Mouse (Mus musculus) forebrain, embryonic 16.5 days (tissue): Measurements from ENCODE around the gene Susd1. TPM values are rescaled to one million over a fixed set of nuclear protein-coding genes. Genes with fewer than 3 reads are reported as not detected.
A peak's percentile ranks its signal among the peaks of the same experiment; 100 is the strongest.

Experiments
- ATAC-seq: fragments of 200-750 bp; cut with Nextera tagmentation; 2 replicates; pipeline ENCODE4 v1.8.0; 2017; ENCODE audit warnings: mild to moderate bottlenecking, moderate library complexity
- H3K27ac ChIP-seq: fragments of 300-500 bp; sonication (generic); 2 replicates; pipeline ENCODE4 v1.5.1; 2014; ENCODE audit warnings: low read length, control low read depth
- H3K27me3 ChIP-seq: fragments of 300-500 bp; sonication (generic); replicated peaks from 2 replicates; pipeline ENCODE4 v1.6.1; 2014; ENCODE audit warnings: low read length; ENCODE audit not compliant: control insufficient read depth, insufficient read depth
- H3K36me3 ChIP-seq: fragments of 300-500 bp; sonication (generic); 2 replicates; pipeline ENCODE4 v1.6.1; 2014; ENCODE audit not compliant: control insufficient read depth, insufficient read depth
- H3K4me1 ChIP-seq: fragments of 300-500 bp; sonication (generic); replicated peaks from 2 replicates; pipeline ENCODE4 v1.6.1; 2014; ENCODE audit warnings: low read length; ENCODE audit not compliant: control insufficient read depth, insufficient read depth
- H3K4me2 ChIP-seq: fragments of 300-500 bp; sonication (generic); 2 replicates; pipeline ENCODE4 v1.6.1; 2014; ENCODE audit warnings: mild to moderate bottlenecking, low read length, control low read depth
- H3K4me3 ChIP-seq: fragments of 300-500 bp; sonication (generic); replicated peaks from 2 replicates; pipeline ENCODE4 v1.5.1; 2014; ENCODE audit warnings: mild to moderate bottlenecking, low read length, control low read depth
- H3K9ac ChIP-seq: fragments of 300-500 bp; sonication (generic); replicated peaks from 2 replicates; pipeline ENCODE4 v1.6.1; 2014; ENCODE audit warnings: low read depth, low read length, control low read depth
- H3K9me3 ChIP-seq: fragments of 300-500 bp; sonication (generic); 2 replicates; pipeline ENCODE4 v1.6.1; 2016; ENCODE audit warnings: low read length; ENCODE audit not compliant: control insufficient read depth
- WGBS: fragments of 180-500 bp; shearing (Covaris S2); extraction: QIAGEN DNeasy Blood & Tissue Kit; methylation state at CpG from one replicate; pipeline ENCODE4 v1.1.7; 2014; 5-methylcytosine and 5-hydroxymethylcytosine counted together
- polyA plus RNA-seq: library from polyadenylated mRNA; unstranded; fragments of >200 nt; fragmentation: Nextera tagmentation; extraction: Ambion mirVana; gene quantifications from 2 replicates; pipeline ENCODE4 v1.2.1, GENCODE M21; 2015

The Susd1 gene
- polyA plus RNA-seq, 1 experiment from 2014 or later = 1.8 TPM

- no peak for ATAC-seq
- Histone ChIP-seq H3K4me3 (no peak overlapping the region), H3K4me2 (no peak overlapping the region), H3K27me3 (no peaks in the 10 kb centered on the region), H3K36me3 (no peaks in the 10 kb centered on the region), H3K9me3 (no peaks in the 10 kb centered on the region), H3K4me1 (peaks cover 19% of the 10 kb centered on the region), H3K9ac (no peak overlapping the region), H3K27ac (no peak overlapping the region)
- 56% methylated on average over 7 of the region's 7 CpGs for WGBS
Observed at GRCm38 (mm10) chr4:59335101-59335500, 103.3 kb downstream of the Susd1 start.

- Histone ChIP-seq H3K9me3 (no peaks in the 10 kb centered on the region), H3K4me1 (peaks cover 19% of the 10 kb centered on the region), H3K4me3 (no peak overlapping the region), H3K36me3 (no peaks in the 10 kb centered on the region), H3K4me2 (no peak overlapping the region), H3K27me3 (no peaks in the 10 kb centered on the region), H3K27ac (no peak overlapping the region), H3K9ac (no peak overlapping the region)
- WGBS = 89% methylated on average over 4 of the region's 4 CpGs
- no peak for ATAC-seq
Observed at GRCm38 (mm10) chr4:59334236-59334635, 104.2 kb downstream of the Susd1 start.

- no peak for ATAC-seq
- H3K4me2 ChIP-seq = no peak overlapping the region
- no peaks in the 10 kb centered on the region for H3K36me3 ChIP-seq
- H3K9ac ChIP-seq = no peak overlapping the region
- H3K4me1 ChIP-seq = peaks cover 19% of the 10 kb centered on the region
- H3K9me3 ChIP-seq = no peaks in the 10 kb centered on the region
- H3K4me3 ChIP-seq = no peak overlapping the region
- H3K27ac ChIP-seq = no peak overlapping the region
- 96% methylated on average over 14 of the region's 14 CpGs for WGBS
- H3K27me3 ChIP-seq = no peaks in the 10 kb centered on the region
Observed at GRCm38 (mm10) chr4:59333424-59333895, 105.0 kb downstream of the Susd1 start.

- Histone ChIP-seq H3K4me1 (peaks cover 19% of the 10 kb centered on the region), H3K4me2 (no peak overlapping the region), H3K36me3 (no peaks in the 10 kb centered on the region), H3K4me3 (no peak overlapping the region), H3K27me3 (no peaks in the 10 kb centered on the region), H3K9ac (no peak overlapping the region), H3K27ac (no peak overlapping the region), H3K9me3 (no peaks in the 10 kb centered on the region)
- WGBS = 94% methylated on average over 9 of the region's 9 CpGs
- no peak for ATAC-seq
Observed at GRCm38 (mm10) chr4:59332691-59333423, 105.6 kb downstream of the Susd1 start.

GRCm38 (mm10) chr4:59332089-59332488, 106.3 kb downstream of the Susd1 start:
- Histone ChIP-seq H3K27ac (no peak overlapping the region), H3K9me3 (no peaks in the 10 kb centered on the region), H3K36me3 (no peaks in the 10 kb centered on the region), H3K4me1 (peaks cover 19% of the 10 kb centered on the region), H3K27me3 (no peaks in the 10 kb centered on the region), H3K4me2 (no peak overlapping the region), H3K4me3 (no peak overlapping the region), H3K9ac (no peak overlapping the region)
- ATAC-seq = no peak
- WGBS = 71% methylated on average over 5 of the region's 5 CpGs

- WGBS = 47% methylated on average over 9 of the region's 9 CpGs
- Histone ChIP-seq H3K4me1 (peaks cover 17% of the 10 kb centered on the region), H3K4me3 (no peak overlapping the region), H3K27ac (no peak overlapping the region), H3K36me3 (no peaks in the 10 kb centered on the region), H3K9ac (no peak overlapping the region), H3K27me3 (no peaks in the 10 kb centered on the region), H3K4me2 (no peak overlapping the region), H3K9me3 (no peaks in the 10 kb centered on the region)
- ATAC-seq = 0 out of 2 replicates have a peak, but pooled peaks have one; percentile 14
Observed at GRCm38 (mm10) chr4:59331633-59332032, 106.8 kb downstream of the Susd1 start.

- H3K27me3 ChIP-seq = no peaks in the 10 kb centered on the region
- no peak overlapping the region for H3K27ac ChIP-seq
- H3K4me2 ChIP-seq = no peak overlapping the region
- no peak overlapping the region for H3K9ac ChIP-seq
- no peak overlapping the region for H3K4me3 ChIP-seq
- peaks cover 13% of the 10 kb centered on the region for H3K4me1 ChIP-seq
- 18% methylated on average over 10 of the region's 10 CpGs for WGBS
- H3K9me3 ChIP-seq = no peaks in the 10 kb centered on the region
- no peak for ATAC-seq
- no peaks in the 10 kb centered on the region for H3K36me3 ChIP-seq
Observed at GRCm38 (mm10) chr4:59330961-59331604, 107.3 kb downstream of the Susd1 start.

GRCm38 (mm10) chr4:59329461-59330304, 108.8 kb downstream of the Susd1 start:
- H3K4me3 ChIP-seq = no peak overlapping the region
- no peak for ATAC-seq

GRCm38 (mm10) chr4:59328821-59329220, 109.6 kb downstream of the Susd1 start:
- no peak overlapping the region for H3K4me3 ChIP-seq
- H3K27me3 ChIP-seq = no peaks in the 10 kb centered on the region
- H3K9me3 ChIP-seq = no peaks in the 10 kb centered on the region
- WGBS = 83% methylated on average over 7 of the region's 7 CpGs
- H3K36me3 ChIP-seq = no peaks in the 10 kb centered on the region
- no peak overlapping the region for H3K27ac ChIP-seq
- H3K9ac ChIP-seq = no peak overlapping the region
- H3K4me1 ChIP-seq = peaks cover 12% of the 10 kb centered on the region
- ATAC-seq = no peak
- H3K4me2 ChIP-seq = no peak overlapping the region

More at GRCm38 (mm10) chr4:59329461-59330304, 108.8 kb downstream of the Susd1 start:
- Histone ChIP-seq H3K27me3 (no peaks in the 10 kb centered on the region), H3K4me1 (peaks cover 12% of the 10 kb centered on the region), H3K9ac (no peak overlapping the region), H3K27ac (no peak overlapping the region), H3K9me3 (no peaks in the 10 kb centered on the region), H3K36me3 (no peaks in the 10 kb centered on the region), H3K4me2 (no peak overlapping the region)
- WGBS = 83% methylated on average over 19 of the region's 19 CpGs
